Mouse (Mus musculus): ENCODE results near the gene Vgll4. TPM values are rescaled to one million over a fixed set of nuclear protein-coding genes. Genes with fewer than 3 reads are reported as not detected.

Gene Vgll4
- polyA plus RNA-seq, 1 experiment from 2014 or later = 76.0 TPM

DNA sequence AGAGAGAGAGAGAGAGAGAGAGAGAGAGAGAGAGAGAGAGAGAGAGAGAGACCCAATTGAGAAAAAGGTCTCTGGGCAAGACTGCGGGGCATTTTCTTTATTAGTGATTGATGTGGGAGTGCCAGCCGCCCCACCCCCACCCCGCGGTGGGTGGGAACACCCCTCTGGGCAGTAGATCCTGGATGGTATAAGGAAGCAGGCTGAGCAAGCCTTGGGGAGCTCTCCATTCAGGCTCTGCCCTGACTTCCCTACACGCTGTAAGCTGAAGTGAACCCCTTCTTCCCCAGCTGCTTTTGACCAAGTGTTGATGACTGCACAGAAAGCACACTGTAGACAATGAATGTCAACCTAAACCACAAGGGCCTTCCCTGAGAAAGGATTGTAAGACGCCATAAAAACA lies 592 bp upstream of the Vgll4 start:
- ATAC-seq = no peak
- WGBS = 28% methylated on average over 6 of the region's 6 CpGs

GRCm38 (mm10) chr6:114968361-114969212 lies 1.2 kb downstream of the Vgll4 start:
- Histone ChIP-seq H3K4me3 (replicated peaks) (peak overlapping the region; percentile 69), H3K4me2 (replicated peaks) (peak overlapping the region; percentile 99), H3K9ac (peak overlapping the region; percentile 66), H3K36me3 (no peaks in the 10 kb centered on the region), H3K9me3 (no peaks in the 10 kb centered on the region), H3K4me1 (replicated peaks) (0 out of 2 replicates have a peak, but pooled peaks cover 13% of the 10 kb centered on the region), H3K27me3 (replicated peaks) (no peaks in the 10 kb centered on the region), H3K27ac (peak overlapping the region; percentile 78)
- under 1% methylated on average over 80 of the region's 82 CpGs for WGBS
- peak; percentile 92 for ATAC-seq

More for the DNA sequence above, 592 bp upstream of the Vgll4 start:
- Histone ChIP-seq H3K27ac (no peak overlapping the region; the same call in 1 of the 2 replicates), H3K36me3 (no peaks in the 10 kb centered on the region), H3K27me3 (replicated peaks) (no peaks in the 10 kb centered on the region), H3K4me1 (replicated peaks) (0 out of 2 replicates have a peak, but pooled peaks cover 10% of the 10 kb centered on the region), H3K4me3 (replicated peaks) (no peak overlapping the region), H3K9me3 (no peaks in the 10 kb centered on the region), H3K4me2 (replicated peaks) (peak overlapping the region; percentile 99; the same call in 1 of the 2 replicates), H3K9ac (no peak overlapping the region)

GRCm38 (mm10) chr6:114967623-114968022 lies 2.2 kb downstream of the Vgll4 start:
- Histone ChIP-seq H3K9ac (no peak overlapping the region), H3K4me2 (replicated peaks) (peak overlapping the region; percentile 99), H3K36me3 (no peaks in the 10 kb centered on the region), H3K4me1 (replicated peaks) (0 out of 2 replicates have a peak, but pooled peaks cover 13% of the 10 kb centered on the region), H3K27ac (no peak overlapping the region), H3K9me3 (no peaks in the 10 kb centered on the region), H3K27me3 (replicated peaks) (no peaks in the 10 kb centered on the region), H3K4me3 (replicated peaks) (peak overlapping the region; percentile 69)
- ATAC-seq = no peak
- WGBS = 56% methylated on average over 12 of the region's 12 CpGs

- Histone ChIP-seq H3K4me3 (replicated peaks) (no peak overlapping the region), H3K4me2 (replicated peaks) (0 out of 2 replicates have a peak overlapping the region, but pooled peaks have one; percentile 12), H3K27me3 (replicated peaks) (no peaks in the 10 kb centered on the region), H3K27ac (no peak overlapping the region), H3K4me1 (replicated peaks) (0 out of 2 replicates have a peak, but pooled peaks cover 13% of the 10 kb centered on the region), H3K9me3 (no peaks in the 10 kb centered on the region), H3K9ac (no peak overlapping the region), H3K36me3 (no peaks in the 10 kb centered on the region)
- WGBS = 44% methylated on average over 2 of the region's 2 CpGs
- no peak for ATAC-seq
Measured at GRCm38 (mm10) chr6:114966396-114967154, 3.2 kb downstream of the Vgll4 start.

GRCm38 (mm10) chr6:114965802-114966201 lies 4.0 kb downstream of the Vgll4 start:
- 57% methylated on average over 3 of the region's 3 CpGs for WGBS
- ATAC-seq = no peak

GRCm38 (mm10) chr6:114965396-114965795 lies 4.4 kb downstream of the Vgll4 start:
- ATAC-seq = no peak
- Histone ChIP-seq H3K36me3 (no peaks in the 10 kb centered on the region), H3K27me3 (replicated peaks) (no peaks in the 10 kb centered on the region), H3K4me3 (replicated peaks) (no peak overlapping the region), H3K27ac (no peak overlapping the region), H3K4me2 (replicated peaks) (no peak overlapping the region), H3K9me3 (no peaks in the 10 kb centered on the region), H3K4me1 (replicated peaks) (0 out of 2 replicates have a peak, but pooled peaks cover 11% of the 10 kb centered on the region), H3K9ac (no peak overlapping the region)
- 64% methylated on average over 8 of the region's 8 CpGs for WGBS

More at GRCm38 (mm10) chr6:114965802-114966201, 4.0 kb downstream of the Vgll4 start:
- no peaks in the 10 kb centered on the region for H3K9me3 ChIP-seq
- H3K4me1 ChIP-seq (replicated peaks) = 0 out of 2 replicates have a peak, but pooled peaks cover 13% of the 10 kb centered on the region
- no peak overlapping the region for H3K27ac ChIP-seq
- H3K4me2 ChIP-seq (replicated peaks) = no peak overlapping the region
- no peaks in the 10 kb centered on the region for H3K27me3 ChIP-seq (replicated peaks)
- H3K36me3 ChIP-seq = no peaks in the 10 kb centered on the region
- no peak overlapping the region for H3K4me3 ChIP-seq (replicated peaks)
- H3K9ac ChIP-seq = no peak overlapping the region

DNA sequence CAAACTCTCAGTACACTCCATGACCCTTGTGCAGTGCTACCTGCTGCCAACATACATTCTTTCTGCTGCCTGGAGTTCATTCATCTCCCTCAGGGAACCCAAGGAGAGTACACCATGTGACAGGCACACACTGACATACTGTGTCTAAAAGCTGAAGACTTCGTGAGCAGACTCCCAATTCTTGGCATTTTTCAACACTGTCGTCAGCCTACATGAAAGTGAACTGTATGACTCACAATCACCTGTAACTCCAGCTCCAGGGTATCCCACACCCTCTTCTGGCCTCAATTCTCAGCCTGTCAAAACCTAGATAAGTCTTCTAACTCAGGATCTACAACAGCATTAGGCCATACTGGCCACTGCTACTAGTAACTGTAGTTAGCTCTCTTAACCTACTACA lies 5.6 kb downstream of the Vgll4 start:
- Histone ChIP-seq H3K4me1 (replicated peaks) (0 out of 2 replicates have a peak, but pooled peaks cover 3% of the 10 kb centered on the region), H3K9me3 (no peaks in the 10 kb centered on the region), H3K9ac (no peak overlapping the region), H3K4me3 (replicated peaks) (no peak overlapping the region), H3K36me3 (no peaks in the 10 kb centered on the region), H3K27ac (no peak overlapping the region), H3K4me2 (replicated peaks) (no peak overlapping the region), H3K27me3 (replicated peaks) (no peaks in the 10 kb centered on the region)
- no peak for ATAC-seq
- 62% methylated on average over 2 of the region's 2 CpGs for WGBS

- H3K27ac ChIP-seq = no peak overlapping the region
- no peaks in the 10 kb centered on the region for H3K9me3 ChIP-seq
- no peak overlapping the region for H3K4me2 ChIP-seq (replicated peaks)
- no peak overlapping the region for H3K4me3 ChIP-seq (replicated peaks)
- H3K36me3 ChIP-seq = no peaks in the 10 kb centered on the region
- H3K4me1 ChIP-seq (replicated peaks) = 0 out of 2 replicates have a peak, but pooled peaks cover 2% of the 10 kb centered on the region
- no peak for ATAC-seq
- no peak overlapping the region for H3K9ac ChIP-seq
- no peaks in the 10 kb centered on the region for H3K27me3 ChIP-seq (replicated peaks)
- WGBS = 70% methylated on average over 5 of the region's 5 CpGs
Measured at GRCm38 (mm10) chr6:114963636-114964035, 6.2 kb downstream of the Vgll4 start.

DNA sequence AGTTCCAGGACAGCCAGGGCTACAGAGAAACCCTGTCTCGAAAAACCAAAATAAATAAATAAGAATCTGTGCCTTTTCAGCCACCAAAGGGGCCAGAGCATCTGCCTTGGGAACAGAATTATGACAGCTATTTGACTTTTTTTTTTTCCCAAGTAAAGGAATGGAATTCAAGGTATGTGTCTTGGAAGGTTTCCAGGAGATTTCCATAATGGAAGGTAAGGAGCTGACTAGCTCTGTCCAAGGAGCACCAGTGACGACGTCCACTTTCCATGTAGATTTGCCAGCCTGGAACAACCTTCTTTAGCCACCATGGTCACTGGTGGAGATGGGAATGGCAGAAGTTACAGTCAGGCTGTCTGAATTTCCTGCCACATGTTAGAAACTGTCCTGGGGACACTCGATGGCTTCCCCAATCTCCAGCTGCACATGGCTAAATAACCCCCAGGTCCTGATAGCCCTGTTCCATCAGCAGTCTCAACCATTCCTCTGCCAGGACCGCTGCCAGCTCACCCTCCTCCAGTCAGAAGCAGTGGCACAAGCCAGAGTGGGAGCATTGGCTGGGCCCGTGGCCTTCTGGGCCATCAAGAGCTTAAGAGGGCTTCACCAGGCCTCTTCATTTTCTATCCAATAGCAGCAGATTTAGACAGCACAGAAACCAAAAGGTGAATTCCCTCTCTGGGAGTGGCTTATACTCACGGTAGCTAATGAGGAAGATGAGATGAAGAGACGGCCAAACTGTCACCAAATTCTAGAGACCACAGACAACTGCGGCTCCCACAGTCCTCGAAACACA lies 8.3 kb downstream of the Vgll4 start:
- Histone ChIP-seq H3K9ac (no peak overlapping the region), H3K9me3 (no peaks in the 10 kb centered on the region), H3K27me3 (replicated peaks) (no peaks in the 10 kb centered on the region), H3K4me2 (replicated peaks) (no peak overlapping the region), H3K36me3 (no peaks in the 10 kb centered on the region), H3K4me1 (replicated peaks) (peaks cover 6% of the 10 kb centered on the region; the same call in 1 of the 2 replicates), H3K27ac (no peak overlapping the region), H3K4me3 (replicated peaks) (no peak overlapping the region)
- no peak for ATAC-seq
- WGBS = 74% methylated on average over 10 of the region's 10 CpGs

- Histone ChIP-seq H3K27me3 (replicated peaks) (no peaks in the 10 kb centered on the region), H3K9me3 (no peaks in the 10 kb centered on the region), H3K27ac (no peak overlapping the region), H3K4me2 (replicated peaks) (no peak overlapping the region), H3K36me3 (no peaks in the 10 kb centered on the region), H3K4me3 (replicated peaks) (no peak overlapping the region), H3K9ac (no peak overlapping the region), H3K4me1 (replicated peaks) (peaks cover 5% of the 10 kb centered on the region; the same call in 1 of the 2 replicates)
- WGBS = 56% methylated on average over 6 of the region's 6 CpGs
- ATAC-seq = no peak
Measured at GRCm38 (mm10) chr6:114959012-114959398, 10.8 kb downstream of the Vgll4 start.

DNA sequence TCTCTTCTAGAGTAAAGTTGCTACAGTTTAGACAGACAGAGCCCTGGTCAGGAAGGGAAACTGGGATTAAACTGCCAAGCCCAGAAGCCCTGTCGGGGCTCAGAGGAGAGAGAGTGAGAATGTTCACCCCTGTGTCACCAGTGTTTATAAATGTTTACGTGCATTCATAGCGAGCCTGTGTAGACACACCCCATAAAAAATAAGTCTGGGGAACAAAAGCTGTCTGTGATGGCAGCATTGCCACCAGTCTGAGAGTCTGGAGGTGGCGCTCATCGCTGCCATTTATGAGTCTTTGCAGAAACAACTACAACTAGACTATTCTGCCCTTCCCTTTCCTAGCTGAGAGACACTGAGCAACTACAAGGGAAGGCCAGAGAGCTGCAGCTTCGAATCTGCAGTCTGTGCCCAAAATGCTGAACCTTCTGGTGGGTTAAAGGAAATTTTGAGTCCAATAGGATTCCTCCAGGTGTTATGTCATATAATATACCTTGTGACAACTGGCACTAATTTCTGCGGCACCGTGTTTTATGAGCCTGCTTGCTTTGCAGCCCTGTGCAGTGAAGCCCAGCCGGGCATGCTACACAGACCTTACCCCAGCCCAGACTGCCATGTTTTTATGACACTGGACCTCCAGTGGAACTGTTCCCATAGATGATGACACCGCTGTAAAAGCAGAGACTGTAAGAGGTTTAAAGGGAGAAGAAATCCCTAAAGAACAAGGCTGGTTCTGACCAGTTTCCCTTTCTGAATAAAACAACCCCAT lies 11.4 kb downstream of the Vgll4 start:
- H3K4me2 ChIP-seq (replicated peaks) = no peak overlapping the region
- H3K9ac ChIP-seq = no peak overlapping the region
- no peaks in the 10 kb centered on the region for H3K27me3 ChIP-seq (replicated peaks)
- H3K4me3 ChIP-seq (replicated peaks) = no peak overlapping the region
- H3K27ac ChIP-seq = no peak overlapping the region
- no peak for ATAC-seq
- H3K4me1 ChIP-seq (replicated peaks) = peaks cover 4% of the 10 kb centered on the region; the same call in 1 of the 2 replicates
- H3K9me3 ChIP-seq = no peaks in the 10 kb centered on the region
- no peaks in the 10 kb centered on the region for H3K36me3 ChIP-seq
- 52% methylated on average over 10 of the region's 10 CpGs for WGBS

Measured in intestine, embryonic 15.5 days (tissue).